Mouse (Mus musculus): ENCODE results near the gene Ralgds.

GRCm38 (mm10) chr2:28578003-28578402 lies 65.1 kb downstream of the Ralgds start:
- TF ChIP-seq POLR2A (IDR thresholded peaks at IDR 0.05; ENCODE audit: low read depth, low read length) (no peak), CTCF (IDR thresholded peaks at IDR 0.05; ENCODE audit: extremely low read depth, insufficient read depth, insufficient read length, insufficient replicate concordance) (peak; percentile 24; the same call in 1 of the 2 replicates)

Measured in spleen, adult 2 months (tissue).